Mouse (Mus musculus) heart, adult 2 months (tissue): ENCODE data around the gene Olfr1512. TPM values are rescaled to one million over a fixed set of nuclear protein-coding genes. Genes with fewer than 3 reads are reported as not detected.
"Not testable (repeated sequence)": the region's sequence is repeated elsewhere in the genome, so short reads cannot be mapped to it uniquely, and the experiment has no call there.

ENCODE experiments used
- DNase-seq, 2 experiments: peaks; one replicate each; pipeline ENCODE4 v3.0.0; 2021
- H3K27ac ChIP-seq: fragments of 200-600 bp; 2 replicates; pipeline ENCODE4 v1.8.1; 2022
- H3K27me3 ChIP-seq: fragments of 200-500 bp; 2 replicates; pipeline ENCODE4 v1.6.1; 2012; ENCODE audit warnings: mild to moderate bottlenecking, low read length, inconsistent platforms, mixed read lengths; ENCODE audit not compliant: control insufficient read depth, insufficient read depth
- H3K36me3 ChIP-seq: fragments of 200-500 bp; 2 replicates; pipeline ENCODE4 v1.6.1; 2012; ENCODE audit warnings: low read length, inconsistent platforms; ENCODE audit not compliant: control insufficient read depth, insufficient read depth
- H3K4me1 ChIP-seq: fragments of 200-500 bp; 2 replicates; pipeline ENCODE4 v1.6.1; 2011; ENCODE audit warnings: low read length; ENCODE audit not compliant: control insufficient read depth, insufficient read depth
- H3K4me3 ChIP-seq: fragments of 200-600 bp; 2 replicates; pipeline ENCODE4 v1.8.1; 2022
- H3K79me2 ChIP-seq: fragments of 200-500 bp; replicated peaks from 2 replicates; pipeline ENCODE4 v1.6.1; 2012; ENCODE audit warnings: mild to moderate bottlenecking, inconsistent platforms, low read length, moderate library complexity, mixed read lengths; ENCODE audit not compliant: control insufficient read depth, insufficient read depth
- H3K9ac ChIP-seq: fragments of 200-500 bp; 2 replicates; pipeline ENCODE4 v1.6.1; 2012; ENCODE audit warnings: low read depth, mild to moderate bottlenecking, control low read depth, inconsistent platforms, low read length, mixed read lengths
- CTCF ChIP-seq: fragments of 200-600 bp; IDR thresholded peaks from 2 replicates; pipeline ENCODE4 v1.8.1; 2022; ENCODE audit warnings: antibody characterized with exemption, mild to moderate bottlenecking, moderate library complexity
- EP300 ChIP-seq: fragments of 200-500 bp; IDR thresholded peaks from 2 replicates; pipeline ENCODE4 v1.6.1; 2011; ENCODE audit warnings: low read depth, low read length, control low read depth; ENCODE audit not compliant: insufficient read depth
- POLR2A ChIP-seq: fragments of 200-500 bp; IDR thresholded peaks from 2 replicates; pipeline ENCODE4 v1.6.1; 2011; ENCODE audit warnings: mild to moderate bottlenecking, low read depth, low read length, control low read depth; ENCODE audit not compliant: insufficient read depth
- WGBS: fragments of 180-500 bp; shearing (Covaris S2); methylation state at CpG from one replicate; pipeline ENCODE4 v1.1.7; 2018; 5-methylcytosine and 5-hydroxymethylcytosine counted together
- intact Hi-C: fragments of 180-260 bp; cut with DNase I; formaldehyde crosslinking; loops from one replicate; pipeline ENCODE4 v1.15.1; 2025
- long read RNA-seq: library from polyadenylated mRNA; stranded (forward); transcript quantifications from one replicate; pipeline ENCODE4 v2.0.0, GENCODE M21; 2021
- polyA plus RNA-seq: library from polyadenylated mRNA; depleted of rRNA; stranded (reverse); fragments of >200 nt; gene quantifications from 2 replicates; pipeline ENCODE4 v1.2.3, GENCODE M21; 2012; rRNA removed
- total RNA-seq, 2 experiments: library from RNA; stranded (reverse); gene quantifications; 2 replicates each; pipeline ENCODE4 v1.2.3; 2021

Olfr1512 gene
- total RNA-seq: not detected
- not detected in 2 replicates for polyA plus RNA-seq
- long read RNA-seq: 0 reads

DNA sequence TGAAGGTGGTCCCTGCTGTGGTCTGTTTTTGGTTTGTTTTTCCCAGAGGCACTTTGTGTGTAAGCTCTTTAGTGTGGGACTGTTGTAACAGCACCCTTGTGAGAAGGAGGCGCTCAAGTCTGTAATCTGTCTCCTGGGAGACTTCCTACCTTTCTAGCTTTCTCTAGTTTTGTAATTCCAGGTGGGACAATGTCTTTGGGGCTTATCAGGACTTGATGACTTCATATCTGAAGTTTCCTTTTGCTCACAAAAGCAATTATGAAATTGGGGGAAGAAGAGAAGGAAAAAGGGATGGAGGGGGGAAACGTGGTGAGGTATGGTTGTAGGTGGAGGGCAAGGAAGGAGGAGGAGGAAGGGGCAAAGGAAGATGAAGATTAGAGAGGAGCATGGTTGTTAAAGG is at the start of gene Olfr1512:
Olfr1512 (minus strand) TSS at position 101 of the 400 bp plus-strand sequence.
- Histone ChIP-seq H3K4me3 (no peak within 1 kb of the TSS), H3K4me1 (no peaks in the 10 kb centered on the region), H3K27ac (no peak within 1 kb of the TSS), H3K27me3 (no peaks in the 10 kb centered on the region), H3K9ac (no peak within 1 kb of the TSS), H3K36me3 (no peaks in the 10 kb centered on the region), H3K79me2 (no peaks in the 10 kb centered on the region)
- WGBS: 64% methylated on average over 2 of the region's 2 CpGs
- intact Hi-C loops: no loop called here
- no peak for TF ChIP-seq CTCF
- no peak for TF ChIP-seq EP300
- TF ChIP-seq POLR2A: no peak
- no peak for DNase-seq

DNA sequence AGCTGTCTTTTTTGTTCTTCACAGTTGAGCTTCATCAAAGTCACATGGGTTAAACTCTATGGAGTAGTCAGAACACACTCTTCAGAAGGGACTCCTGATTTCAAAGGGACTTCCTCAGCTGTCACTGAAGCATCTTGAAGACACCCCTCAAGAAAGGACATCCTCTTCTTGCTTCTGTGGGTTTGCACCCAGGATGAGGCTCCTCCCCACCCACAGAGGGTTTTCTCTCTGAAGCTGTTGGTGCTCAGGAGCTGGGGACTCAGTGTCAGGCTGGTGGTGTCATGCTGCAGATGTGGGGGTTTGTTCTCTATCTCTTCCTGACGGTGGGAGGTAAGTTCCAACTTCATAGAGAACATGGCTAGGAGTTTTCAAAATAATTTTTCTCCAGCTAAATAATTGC is 48.7 kb upstream of the Olfr1512 start:
- Histone ChIP-seq H3K36me3 (no peaks in the 10 kb centered on the region), H3K4me1 (no peaks in the 10 kb centered on the region), H3K79me2 (no peaks in the 10 kb centered on the region), H3K27ac (no peak overlapping the region), H3K27me3 (no peaks in the 10 kb centered on the region), H3K9ac (no peak overlapping the region), H3K4me3 (no peak overlapping the region)
- intact Hi-C loops: no loop called here
- TF ChIP-seq POLR2A (no peak), EP300 (no peak)
- DNase-seq: no peak
- 71% methylated on average over 1 of the region's 1 CpGs for whole genome bisulfite sequencing

DNA sequence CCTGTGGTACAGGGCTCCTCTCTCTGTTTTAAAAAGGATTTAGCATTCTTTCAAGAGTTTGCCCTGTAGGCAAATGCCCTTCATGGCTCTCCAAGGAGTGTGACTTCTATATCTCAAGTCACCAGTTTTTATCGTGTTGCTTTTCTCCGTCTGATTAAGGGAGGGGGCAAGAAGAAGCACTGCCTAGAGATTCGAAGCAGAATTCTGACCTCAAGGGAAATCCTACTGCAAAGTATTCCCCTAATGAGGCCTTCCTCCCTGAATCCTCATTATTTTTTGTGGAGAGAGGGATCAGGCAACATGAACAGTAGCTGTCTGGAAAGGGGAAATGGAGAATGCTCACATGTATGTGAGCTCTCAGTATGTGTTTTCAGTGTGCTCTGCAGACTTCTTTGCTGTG is 35.3 kb upstream of the Olfr1512 start, which contains the start of gene Olfr1510:
Olfr1510 (minus strand) TSS at position 101 of the 400 bp plus-strand sequence.
- TF ChIP-seq EP300: no peak
- TF ChIP-seq POLR2A: no peak
- no peak for TF ChIP-seq CTCF
- Histone ChIP-seq H3K36me3 (no peaks in the 10 kb centered on the region), H3K4me1 (no peaks in the 10 kb centered on the region), H3K4me3 (no peak within 1 kb of the TSS), H3K9ac (no peak within 1 kb of the TSS), H3K79me2 (no peaks in the 10 kb centered on the region), H3K27me3 (no peaks in the 10 kb centered on the region), H3K27ac (no peak within 1 kb of the TSS)
- intact Hi-C loops: no loop called here
- 74% methylated on average over 3 of the region's 3 CpGs for WGBS
- DNase-seq: no peak

DNA sequence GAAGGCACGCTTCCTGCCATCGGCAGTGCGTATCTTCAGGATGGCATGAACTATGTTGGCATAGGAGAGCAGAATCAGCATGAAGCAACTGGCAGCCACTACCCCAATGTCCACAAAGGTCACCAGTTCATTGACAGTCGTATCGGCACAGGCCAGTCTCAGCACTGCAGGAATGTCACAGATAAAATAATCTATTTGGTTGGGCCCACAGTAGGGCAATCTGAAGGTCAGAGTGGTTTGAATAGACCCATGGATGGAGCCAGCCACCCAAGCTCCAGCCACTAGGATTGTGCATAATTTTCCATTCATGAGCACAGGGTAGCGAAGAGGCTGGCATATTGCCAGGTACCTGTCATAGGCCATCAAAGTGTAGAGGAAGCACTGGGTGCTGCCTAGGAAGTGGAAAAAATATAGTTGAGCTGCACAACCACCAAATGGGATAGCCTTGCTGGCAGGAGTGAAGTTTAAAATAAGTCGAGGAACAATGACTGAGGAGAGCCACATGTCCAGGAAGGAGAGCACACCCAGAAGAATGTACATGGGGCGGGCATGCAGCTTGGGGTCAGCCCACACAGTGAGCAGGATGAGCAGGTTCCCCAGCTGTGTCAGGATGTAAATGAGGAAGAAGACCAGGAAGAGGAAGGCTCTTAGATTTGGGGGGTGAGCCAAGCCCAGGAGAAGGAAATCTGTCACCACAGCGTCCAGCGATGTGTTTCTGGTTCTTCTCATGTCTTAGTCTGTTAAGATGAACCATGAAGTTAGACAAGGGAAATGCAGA is 31.4 kb upstream of the Olfr1512 start:
- H3K9ac ChIP-seq, H3K36me3 ChIP-seq, DNase-seq, H3K4me1 ChIP-seq, H3K27me3 ChIP-seq, intact Hi-C loops, H3K79me2 ChIP-seq, H3K4me3 ChIP-seq, H3K27ac ChIP-seq: not testable (repeated sequence)
- WGBS: 32% methylated on average over 7 of the region's 10 CpGs

DNA sequence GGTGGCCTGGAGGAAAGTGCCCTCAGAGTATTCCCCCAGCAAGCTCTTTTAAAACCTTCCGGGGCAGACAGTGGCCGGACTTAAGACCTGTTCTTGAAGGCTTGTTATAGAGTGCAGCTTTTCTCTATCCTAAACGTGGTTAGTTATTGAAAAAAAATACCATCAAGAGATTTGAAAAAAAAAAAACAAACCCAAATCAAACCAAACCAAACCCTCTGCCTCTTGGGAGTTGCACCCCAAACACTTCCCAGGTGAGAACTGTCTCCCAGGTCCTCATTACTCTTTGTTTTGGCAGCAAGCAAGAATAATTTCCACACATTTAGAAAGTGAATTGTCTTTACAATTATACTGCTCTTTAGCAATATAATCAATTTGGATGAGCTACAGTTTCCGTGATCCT is 18.3 kb upstream of the Olfr1512 start, which contains the start of gene Olfr1511:
Olfr1511 (minus strand) TSS at position 101 of the 400 bp plus-strand sequence.
- no peak for DNase-seq
- Histone ChIP-seq H3K79me2 (no peaks in the 10 kb centered on the region), H3K4me3 (no peak within 1 kb of the TSS), H3K27ac (no peak within 1 kb of the TSS), H3K27me3 (no peaks in the 10 kb centered on the region), H3K36me3 (no peaks in the 10 kb centered on the region), H3K4me1 (no peaks in the 10 kb centered on the region), H3K9ac (no peak within 1 kb of the TSS)
- no peak for TF ChIP-seq POLR2A
- TF ChIP-seq EP300: no peak
- no peak for TF ChIP-seq CTCF
- 74% methylated on average over 4 of the region's 4 CpGs for WGBS
- intact Hi-C loops: no loop called here

DNA sequence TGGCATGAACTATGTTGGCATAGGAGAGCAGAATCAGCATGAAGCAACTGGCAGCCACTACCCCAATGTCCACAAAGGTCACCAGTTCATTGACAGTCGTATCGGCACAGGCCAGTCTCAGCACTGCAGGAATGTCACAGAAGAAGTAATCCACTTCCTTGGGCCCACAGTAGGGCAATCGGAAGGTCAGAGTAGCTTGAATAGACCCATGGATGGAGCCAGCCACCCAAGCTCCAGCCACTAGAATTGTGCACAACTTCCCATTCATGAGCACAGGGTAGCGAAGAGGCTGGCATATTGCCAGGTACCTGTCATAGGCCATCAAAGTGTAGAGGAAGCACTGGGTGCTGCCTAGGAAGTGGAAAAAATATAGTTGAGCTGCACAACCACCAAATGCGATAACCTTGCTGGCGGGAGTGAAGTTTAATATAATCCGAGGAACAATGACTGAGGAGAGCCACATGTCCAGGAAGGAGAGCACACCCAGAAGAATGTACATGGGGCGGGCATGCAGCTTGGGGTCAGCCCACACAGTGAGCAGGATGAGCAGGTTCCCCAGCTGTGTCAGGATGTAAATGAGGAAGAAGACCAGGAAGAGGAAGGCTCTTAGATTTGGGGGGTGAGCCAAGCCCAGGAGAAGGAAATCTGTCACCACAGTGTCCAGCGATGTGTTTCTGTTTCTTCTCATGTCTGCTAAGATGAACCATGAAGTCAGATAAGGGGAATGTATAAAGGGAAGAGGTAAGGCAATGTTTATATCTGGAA is 11.3 kb upstream of the Olfr1512 start:
- H3K4me3 ChIP-seq, H3K4me1 ChIP-seq, DNase-seq, H3K79me2 ChIP-seq, H3K9ac ChIP-seq, H3K27me3 ChIP-seq, intact Hi-C loops, H3K36me3 ChIP-seq, H3K27ac ChIP-seq: not testable (repeated sequence)
- 50% methylated on average over 9 of the region's 9 CpGs for WGBS
